Mouse (Mus musculus) frontal cortex, postnatal 14 days (tissue): ENCODE data around the gene Sall1.

Experiments used
- DNase-seq, 2 experiments: peaks; one replicate each; pipeline ENCODE4 v3.0.0; 2022; ENCODE audit warnings: low spot score in 2 of 2

Gene Sall1

DNA sequence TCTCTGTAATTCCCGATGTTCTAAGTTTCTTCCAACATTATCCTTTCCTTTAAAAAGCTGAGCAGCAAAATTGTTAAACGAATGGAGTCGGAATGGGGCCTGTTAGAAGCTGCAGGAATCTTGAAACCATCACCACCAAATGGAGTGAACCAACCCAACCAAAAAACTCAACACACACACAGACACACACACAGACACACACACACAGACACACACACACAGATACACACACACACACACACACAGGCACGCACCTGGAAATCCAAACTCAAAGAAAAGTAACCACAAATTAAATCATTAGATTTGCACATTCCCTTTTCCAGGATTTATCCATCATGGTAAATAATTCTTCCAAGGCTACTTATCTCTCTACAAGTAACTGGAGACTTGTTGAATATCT is 5.0 kb downstream of the Sall1 start:
- no peak for DNase-seq

DNA sequence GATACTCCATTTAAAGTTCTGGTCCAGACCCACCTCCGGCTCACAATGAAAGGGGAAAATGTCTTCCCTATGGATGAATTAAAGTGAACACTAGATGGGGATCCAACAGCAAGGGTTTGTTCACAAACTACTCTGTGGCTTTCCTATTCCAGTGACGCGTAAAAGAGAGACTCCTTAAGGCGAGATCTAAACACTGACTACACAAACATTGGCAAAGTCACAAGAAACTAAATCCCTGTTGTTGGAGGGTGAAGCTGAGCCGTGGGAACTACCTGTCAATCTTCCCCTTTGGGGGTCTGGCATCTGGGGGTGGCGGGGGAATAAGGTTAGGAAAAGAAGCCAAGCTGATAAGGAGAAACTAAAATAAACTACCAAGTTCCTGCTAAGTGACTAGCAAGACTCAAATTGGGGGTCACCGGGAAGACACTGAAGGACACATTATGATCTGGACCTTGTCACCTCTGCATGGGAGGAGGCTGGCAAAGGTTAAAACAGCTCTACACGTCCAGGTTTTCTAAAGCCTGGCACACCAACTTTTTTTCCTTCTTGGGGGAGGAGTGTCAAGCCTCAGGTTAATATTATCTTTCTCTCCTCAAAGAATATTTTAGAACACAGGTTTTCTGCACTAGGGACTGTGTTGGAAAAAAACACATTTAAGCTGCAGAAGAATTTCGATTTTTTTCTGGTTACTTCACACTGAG is 6.3 kb downstream of the Sall1 start:
- no peak for DNase-seq

DNA sequence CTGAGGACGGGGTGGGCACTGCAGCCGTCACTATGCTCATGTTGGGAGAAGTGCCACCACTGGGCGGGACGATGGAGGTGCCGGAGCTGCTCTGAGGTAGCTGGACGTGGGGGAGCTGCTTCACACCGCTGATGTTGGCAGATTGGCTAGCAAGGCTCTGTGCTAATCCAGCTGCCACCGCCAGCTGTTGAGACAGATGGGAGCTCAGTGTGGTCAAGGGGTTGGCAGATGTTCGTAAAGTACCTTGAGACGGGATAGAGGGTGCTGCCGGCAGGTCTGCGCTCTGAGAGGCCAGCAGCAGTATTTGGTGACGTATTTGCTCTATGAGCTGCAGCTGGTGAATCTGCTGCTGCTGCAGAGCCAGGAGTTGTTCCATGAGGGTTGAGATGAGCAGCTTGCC is 11.6 kb downstream of the Sall1 start:
- no peak for DNase-seq

DNA sequence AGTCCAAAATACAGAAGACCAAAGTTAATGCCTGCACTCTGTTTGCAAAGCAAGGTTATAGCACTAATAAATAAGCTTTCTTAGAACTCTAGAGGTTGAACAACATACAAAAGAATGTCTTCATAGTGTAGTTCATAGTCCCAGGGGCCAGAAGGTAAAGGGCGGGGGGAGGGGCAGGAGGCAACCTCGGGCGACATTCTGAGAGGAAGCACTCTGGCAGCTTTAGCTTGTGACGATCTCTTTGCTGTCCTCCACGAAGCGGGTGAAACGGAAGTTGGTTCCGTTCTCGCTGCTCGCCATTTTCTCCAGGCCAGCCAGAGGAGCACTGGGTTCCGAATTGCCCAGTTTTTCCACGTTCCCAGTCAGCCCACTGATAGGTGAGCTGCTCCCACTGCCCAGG is 15.8 kb downstream of the Sall1 start:
- DNase-seq = no peak

DNA sequence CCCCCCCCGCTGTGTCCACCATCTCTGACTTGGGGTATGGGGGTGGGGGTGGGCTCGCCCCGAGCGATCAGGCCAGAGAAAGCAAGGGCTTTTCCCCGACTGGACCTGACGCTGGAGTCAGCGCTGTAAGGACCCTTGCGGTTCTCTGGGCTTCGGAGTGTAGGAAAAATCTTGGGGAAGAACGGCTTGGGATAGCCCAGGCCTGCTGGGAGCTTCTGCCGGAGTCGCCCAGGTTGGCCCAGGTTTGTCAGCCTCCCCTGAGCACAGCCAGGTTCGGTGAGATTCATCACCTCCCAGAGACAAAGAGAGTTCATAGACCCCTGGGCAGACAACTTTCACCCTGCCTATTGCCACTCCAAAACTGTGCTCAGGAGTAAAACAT is 17.8 kb downstream of the Sall1 start:
- DNase-seq = no peak

DNA sequence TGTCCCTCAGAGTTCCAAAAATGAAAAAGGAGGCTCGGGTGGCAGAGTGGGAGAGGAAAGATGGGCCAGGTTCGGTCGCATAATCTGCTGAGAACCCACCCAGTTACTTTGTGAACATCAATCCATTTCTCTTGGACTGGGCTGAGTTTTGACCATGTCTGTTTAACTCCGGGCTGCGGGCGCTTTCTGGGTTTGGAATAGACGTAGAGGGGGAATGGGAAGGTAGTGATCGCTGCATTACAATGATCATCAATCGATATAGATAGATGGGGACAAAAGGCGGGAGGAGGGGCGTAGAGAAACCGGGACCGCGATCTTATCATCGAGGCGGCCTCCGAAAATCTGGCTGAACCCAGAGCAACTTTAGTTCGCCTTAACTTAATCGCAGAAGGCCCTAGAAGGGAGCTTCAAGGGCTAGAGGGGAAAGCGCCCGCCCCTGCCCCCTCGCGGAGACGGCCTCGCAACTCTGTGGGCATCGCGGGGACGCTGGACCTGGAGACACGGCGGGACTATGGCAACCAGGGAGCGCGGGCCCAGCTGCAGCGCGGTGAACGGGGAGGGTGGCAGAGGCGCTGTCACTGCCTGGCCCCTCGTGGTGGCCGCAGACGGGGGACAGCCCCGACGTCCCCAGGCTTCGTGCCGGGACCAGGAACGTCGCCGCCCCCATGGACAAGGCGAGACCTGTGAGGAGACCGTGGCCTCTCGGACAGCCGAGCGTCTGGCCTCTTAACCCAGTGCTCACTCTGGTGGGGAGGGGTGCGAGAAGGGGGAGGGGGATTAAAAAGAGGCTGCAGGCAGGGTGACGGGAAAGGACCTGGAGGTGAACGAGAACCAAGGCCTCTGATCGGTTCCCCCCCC is 18.5 kb downstream of the Sall1 start:
- no peak for DNase-seq

DNA sequence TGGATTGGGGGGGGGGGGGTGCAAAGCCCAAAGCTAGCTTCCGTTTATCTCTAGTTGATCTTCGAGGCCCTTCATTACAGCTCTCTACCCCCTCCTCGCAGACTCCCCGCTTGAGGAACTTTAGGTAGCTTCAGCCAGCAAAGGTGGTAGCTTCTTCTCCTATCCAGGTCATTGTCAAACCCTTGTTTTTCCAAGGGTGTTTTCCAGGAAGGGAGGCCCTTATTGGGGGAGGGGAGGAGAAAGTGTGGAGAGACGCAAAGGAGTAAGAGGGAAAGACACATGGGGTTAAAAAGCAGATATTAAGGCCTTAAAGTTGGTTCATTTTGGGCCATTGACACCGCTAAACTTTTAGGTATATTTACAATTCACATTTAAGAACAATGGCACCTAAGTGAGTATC is 19.2 kb downstream of the Sall1 start:
- DNase-seq = no peak

DNA sequence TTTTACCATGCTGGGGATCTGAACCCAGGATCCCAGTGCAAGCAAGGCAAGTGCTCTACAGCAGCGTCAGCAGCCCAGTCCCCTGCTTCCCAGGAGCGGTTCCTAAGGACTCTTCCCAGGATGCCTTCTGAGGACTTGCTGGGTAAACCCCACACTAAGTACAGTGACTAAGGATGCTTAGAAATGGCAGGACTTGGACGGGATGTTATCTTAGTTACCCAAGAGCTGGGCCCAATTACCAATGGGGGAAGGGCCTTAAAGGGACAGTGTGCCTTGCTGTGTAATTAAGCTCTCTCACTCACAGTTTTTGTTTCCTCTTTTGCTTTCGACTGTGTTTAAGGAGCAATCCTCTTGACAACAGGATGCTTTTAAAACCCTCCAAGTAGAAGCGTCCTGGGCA is 22.8 kb downstream of the Sall1 start:
- no peak for DNase-seq

DNA sequence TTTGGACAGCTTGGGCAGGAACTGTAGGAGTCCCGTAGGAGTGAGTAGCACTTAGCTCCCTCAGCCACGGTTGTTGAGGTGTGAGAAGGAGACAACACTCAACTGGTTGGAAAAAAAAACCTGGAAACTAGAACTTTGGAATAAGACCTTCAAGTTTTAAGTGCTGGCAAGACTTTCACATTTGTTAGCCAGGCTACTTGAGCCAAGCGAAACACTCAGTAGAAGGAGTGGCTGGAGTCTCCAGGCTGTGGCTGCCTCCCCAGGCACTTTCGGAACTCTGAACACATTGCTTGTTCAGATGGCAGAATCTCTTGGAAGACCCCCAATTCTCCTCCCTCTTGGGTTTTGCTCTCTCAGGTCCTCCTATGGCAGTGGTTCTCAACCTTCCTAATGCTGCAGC is 26.1 kb downstream of the Sall1 start:
- no peak for DNase-seq

DNA sequence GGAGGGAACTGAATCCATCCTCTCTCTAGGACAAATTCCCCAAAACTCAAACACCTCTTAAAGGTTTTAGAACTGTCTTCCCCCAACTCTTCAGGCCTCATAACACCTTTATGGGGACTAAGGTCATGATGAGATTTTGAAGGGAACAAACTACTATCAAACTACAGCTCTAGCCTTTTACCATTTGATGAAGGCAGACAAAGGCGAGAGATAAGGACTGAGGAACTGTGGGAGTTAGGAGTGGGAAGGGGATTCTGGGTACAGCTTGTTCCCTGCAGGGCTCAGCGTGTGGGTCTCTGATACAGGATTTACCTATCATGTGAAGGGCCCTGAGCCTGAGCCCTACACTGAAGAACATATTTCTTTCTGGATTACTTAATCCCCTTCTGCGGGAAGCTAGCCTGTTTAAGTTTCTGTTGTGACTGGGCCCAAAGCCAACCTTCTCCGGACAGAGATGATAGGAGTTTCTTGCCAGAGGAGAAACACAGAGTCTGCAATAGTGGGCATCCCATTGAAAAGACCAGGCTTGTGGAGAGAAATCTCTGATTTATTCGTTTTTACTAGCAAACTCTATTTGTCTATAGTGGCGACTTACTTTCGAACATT is 27.4 kb downstream of the Sall1 start:
- no peak for DNase-seq

DNA sequence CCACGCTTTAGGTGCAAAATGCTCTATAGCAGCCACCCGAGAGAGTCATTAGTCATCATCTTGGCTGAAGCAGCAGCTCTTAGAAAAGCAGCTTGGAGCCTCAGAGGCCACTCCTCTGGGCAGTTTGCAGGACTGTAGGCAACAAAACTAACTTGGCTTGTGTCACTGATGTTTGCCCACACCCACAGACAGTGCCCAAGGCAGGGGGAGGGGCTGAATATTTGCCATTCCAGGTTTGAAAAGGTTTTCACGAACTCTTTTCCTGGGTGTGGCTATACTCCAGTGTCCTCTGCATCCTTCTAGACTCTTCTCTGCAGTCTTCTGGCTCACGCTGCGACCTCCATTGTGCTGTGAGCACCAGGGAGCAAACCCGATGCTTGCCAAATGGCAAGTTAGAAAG is 28.4 kb downstream of the Sall1 start:
- DNase-seq = no peak

DNA sequence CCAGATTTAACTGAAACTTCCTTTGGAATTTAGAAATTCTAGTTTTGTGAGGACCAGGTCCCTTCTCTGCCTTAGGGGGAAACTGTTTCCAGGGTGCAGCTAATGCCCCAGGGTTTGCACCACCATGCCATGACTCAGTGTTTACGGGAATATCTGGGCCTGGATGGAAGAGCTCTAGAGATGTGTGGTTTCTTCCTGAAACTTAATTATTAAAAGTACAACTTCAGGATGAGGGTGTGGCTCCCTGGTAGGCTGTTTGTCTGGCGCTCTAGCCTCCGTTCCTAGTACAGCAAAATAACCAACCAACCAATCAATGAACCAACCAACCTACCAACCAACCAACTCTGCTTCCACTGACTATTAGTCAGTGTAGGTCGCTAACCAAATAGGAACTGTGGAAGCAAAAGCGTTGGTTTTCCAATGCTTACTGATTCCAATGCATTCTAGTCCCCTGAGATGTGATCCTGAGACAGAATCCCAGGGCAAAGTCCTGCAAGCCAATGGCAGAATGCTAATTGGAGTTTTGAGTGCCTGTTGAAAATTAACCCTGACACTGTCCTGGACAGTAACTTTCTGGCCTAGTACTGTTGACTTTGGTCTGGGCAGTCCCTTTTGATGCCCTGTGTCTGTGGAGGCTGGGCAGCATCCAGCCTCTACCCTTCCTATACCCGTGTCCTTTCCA is 31.0 kb downstream of the Sall1 start:
- DNase-seq = no peak

DNA sequence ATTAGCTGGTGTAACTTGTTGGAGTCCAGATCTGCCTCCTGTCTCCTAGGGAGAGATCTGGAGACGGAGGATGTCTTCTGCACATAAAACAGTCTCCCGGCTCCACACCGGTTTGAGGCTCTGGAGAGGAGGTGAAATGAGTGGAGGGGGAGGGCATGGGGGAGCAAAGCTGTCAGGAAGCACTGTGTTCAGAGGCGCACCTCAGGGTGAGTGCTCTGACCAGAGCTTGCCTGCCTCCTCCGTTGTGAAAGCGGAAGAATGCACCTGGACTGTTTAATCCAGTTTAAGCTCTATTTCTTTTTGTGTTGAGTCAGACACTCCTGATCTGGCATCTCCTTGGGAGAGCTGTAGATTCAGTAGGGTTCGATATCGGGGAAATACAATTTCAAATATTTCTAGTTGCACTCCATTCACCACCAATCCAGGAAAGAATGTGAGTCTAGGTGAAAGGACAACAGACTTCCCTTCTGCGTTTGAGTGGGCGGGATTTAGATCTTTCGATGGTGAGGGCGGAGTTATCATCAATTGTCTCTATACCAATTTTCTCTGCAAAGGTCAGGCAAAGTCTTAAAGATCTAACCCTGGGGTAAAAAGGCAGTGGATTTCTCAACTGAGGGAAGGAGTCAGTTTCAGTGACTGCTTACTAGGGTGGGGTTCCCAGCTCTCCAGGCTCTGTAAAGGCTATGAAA is 31.8 kb downstream of the Sall1 start:
- no peak for DNase-seq

DNA sequence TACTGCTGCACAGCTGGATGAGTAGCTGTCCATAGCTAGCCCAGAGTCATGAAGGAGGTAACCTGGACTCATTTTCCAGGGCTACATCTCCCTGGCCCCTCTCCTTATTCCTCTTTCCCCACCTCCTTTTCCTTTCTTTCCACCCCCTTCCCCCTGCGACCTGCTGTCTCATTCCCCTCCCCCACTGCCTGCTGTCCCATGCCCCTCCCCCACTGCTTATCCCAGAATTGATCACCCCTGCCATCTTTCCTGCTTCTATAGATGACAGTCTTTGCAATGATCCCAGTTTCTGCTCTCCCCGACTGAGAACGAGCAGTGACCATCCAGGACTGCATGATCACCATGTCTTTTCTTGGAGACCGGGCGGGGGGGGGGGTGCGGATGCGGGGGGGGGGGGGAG is 35.2 kb downstream of the Sall1 start:
- DNase-seq = no peak

DNA sequence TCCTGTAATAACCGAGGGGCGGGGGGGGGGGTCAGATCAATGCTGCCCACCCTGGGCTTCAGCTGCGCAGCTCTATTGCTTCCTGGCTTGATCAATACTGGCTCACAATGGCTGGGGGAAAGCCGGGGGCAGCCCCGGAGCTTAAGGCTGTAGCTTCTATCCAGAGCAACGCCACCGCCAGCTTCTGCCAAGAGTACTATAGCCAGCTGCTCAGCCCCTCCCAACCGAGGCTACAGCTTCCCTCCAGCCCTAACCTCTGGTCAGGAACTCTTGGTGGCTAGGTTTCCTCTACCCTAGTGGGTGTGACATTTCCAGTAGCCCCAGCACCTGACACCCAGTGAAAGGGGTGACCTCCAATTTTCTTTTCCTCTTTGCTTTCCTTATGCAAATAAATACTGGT is 36.8 kb downstream of the Sall1 start:
- no peak for DNase-seq

DNA sequence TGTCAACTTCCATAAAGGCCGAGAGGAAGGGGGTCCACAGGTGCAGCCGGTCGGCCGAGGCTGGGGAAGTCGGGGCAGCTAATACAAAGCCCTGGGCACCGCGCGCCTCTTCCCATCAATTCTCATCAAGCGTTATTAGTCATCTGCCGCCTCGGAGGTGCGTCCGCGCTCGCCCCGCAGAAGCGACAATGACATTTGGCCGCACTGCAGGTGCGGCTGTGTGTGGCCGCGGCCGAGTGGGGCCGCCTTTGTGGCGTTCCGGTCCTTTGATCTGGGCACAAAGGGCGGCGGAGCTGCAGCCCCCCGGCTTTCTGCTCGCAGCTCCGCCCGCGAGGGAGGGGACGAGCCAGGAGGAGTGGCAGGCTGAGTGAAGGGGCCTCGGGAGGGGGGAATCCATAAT is 37.5 kb downstream of the Sall1 start:
- no peak for DNase-seq

DNA sequence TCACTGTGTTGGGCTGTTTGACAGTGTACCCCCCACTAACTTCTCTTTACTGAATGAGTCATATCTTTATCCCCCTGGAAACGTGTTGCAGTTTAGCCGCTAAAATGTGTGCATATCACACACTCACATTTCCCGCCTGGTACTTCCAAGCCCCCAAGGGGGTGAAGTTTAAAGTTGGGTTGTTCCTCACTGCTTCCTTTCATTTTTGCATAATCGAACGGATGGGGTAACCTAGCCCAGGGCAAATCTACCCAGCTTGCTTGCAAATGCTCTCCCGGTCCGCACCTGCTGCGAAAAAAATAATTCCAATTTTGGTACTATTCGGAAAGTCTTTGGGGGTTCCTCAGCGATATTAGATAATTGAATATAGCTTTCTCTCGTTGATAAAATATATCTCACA is 38.2 kb downstream of the Sall1 start:
- no peak for DNase-seq

DNA sequence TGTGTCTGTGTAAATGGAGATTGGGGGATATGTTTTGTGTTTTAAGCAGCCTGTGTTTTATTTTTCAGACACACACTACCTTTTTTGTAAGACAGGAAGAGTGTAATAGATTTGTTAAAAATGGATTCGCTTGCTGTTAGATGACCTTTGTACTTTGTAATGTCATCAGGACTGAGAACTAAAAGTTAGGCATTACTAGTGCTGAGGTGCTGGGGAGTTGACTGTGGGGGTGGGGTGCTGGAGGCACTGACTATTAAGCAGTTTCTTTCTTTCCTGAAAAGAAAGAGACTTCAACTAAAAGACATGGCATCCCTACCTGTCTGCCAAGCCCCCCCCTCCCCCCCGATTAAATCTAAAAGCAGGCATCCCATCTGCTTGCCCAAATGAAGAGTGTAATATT is 39.9 kb downstream of the Sall1 start:
- DNase-seq = no peak

DNA sequence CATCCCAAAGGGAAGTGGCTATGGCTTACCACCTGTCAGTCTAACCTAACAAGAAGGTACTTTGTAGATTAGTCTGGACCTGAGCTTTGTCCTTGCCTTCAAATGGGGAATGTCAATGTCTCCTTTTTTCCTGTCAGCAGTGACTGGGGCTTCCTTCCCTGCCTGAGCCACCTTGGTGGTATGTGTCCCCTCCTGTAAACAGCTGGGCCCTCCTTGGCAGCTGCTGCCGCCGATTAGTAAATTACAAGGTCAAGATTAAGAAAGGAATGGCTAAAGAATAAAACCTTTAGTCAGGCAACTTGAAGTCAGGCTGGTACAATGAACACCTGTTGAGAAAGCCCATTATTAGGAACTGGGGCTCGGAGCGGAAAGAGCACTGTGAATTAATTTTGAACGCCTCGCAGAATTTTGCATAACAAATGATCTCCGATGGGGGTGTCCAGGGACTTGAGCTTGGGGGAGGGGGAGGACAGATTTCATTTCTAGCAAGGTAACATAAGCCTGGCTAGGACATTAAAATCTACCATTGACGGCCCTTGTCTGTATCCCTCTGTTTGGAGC is 40.5 kb downstream of the Sall1 start:
- no peak for DNase-seq

DNA sequence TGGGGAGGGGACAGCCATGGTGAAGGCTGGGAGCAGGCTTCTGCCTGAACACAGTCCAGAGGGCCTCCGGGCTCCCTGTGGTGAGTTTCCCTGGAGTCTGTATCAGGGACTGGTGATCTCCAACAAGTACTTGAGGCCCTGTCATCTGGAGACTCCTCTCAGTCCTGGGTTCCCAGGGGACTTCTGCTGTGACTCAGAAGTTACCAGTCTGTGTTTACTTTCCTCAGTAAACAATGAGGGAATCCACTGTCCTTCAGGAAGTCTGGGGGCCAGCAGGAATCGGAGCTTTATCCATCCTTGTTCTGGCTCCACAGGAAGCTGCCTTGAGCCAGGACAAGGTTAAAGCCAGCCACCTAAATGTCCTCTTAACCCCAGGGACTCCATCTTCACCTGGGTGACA is 41.8 kb downstream of the Sall1 start:
- no peak for DNase-seq

DNA sequence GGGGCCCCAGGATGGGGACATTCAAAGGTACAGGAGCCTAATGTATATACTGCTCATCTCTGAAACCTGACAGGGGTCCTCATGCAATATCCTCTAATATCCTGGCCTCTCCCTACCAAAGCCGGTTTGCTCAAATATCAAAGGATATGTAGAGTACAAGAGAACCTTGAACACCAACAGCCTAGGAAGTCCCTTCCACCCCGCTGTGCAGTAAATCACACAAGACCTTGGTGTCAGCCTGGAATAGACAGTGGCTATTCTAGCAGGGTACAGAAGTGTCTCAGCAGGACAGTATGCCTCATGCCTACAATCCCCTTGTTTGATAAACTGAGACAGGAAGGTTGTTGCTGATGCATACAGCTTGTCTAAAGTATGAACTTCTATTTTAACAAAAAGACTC is 46.7 kb downstream of the Sall1 start:
- no peak for DNase-seq
